Mouse (Mus musculus): ENCODE measurements around the gene 6430531B16Rik.

GRCm38 (mm10) chr7:139944291-139945240 lies 34.0 kb downstream of the 6430531B16Rik start:
- no peak for TF ChIP-seq CTCF (IDR thresholded peaks at IDR 0.05; ENCODE audit: low read depth)
- TF ChIP-seq EP300 (IDR thresholded peaks at IDR 0.05; ENCODE audit: low read depth), result no peak
